Mouse (Mus musculus): Measurements from ENCODE around the gene Trim10. TPM values are rescaled to one million over a fixed set of nuclear protein-coding genes. Genes with fewer than 3 reads are reported as not detected.
"Not testable (repeated sequence)": the region's sequence is repeated elsewhere in the genome, so short reads cannot be mapped to it uniquely, and the experiment has no call there.

Trim10 gene
- total RNA-seq, 2 experiments from 2014 or later: not detected

- Histone ChIP-seq H3K27ac (no peak overlapping the region), H3K4me3 (no peak overlapping the region)
- DNase-seq: no peak
- intact Hi-C loops (cut with DNase I): no loop called here
- TF ChIP-seq CTCF (IDR thresholded peaks at IDR 0.05): no peak
Measured at GRCm38 (mm10) chr17:36869955-36870810, 809 bp downstream of the Trim10 start.

- DNase-seq: no peak
- intact Hi-C loops (cut with DNase I): no loop called here
- Histone ChIP-seq H3K27ac (no peak overlapping the region), H3K4me3 (no peak overlapping the region)
- TF ChIP-seq CTCF (IDR thresholded peaks at IDR 0.05): no peak
Measured at GRCm38 (mm10) chr17:36874636-36875035, 5.3 kb downstream of the Trim10 start.

- no peak overlapping the region for H3K4me3 ChIP-seq
- intact Hi-C loops (cut with DNase I): no loop called here
- no peak overlapping the region for H3K27ac ChIP-seq
- no peak for TF ChIP-seq CTCF (IDR thresholded peaks at IDR 0.05)
- DNase-seq: no peak
Measured at GRCm38 (mm10) chr17:36883350-36883749, 14.0 kb downstream of the Trim10 start.

- DNase-seq: no peak
- Histone ChIP-seq H3K4me3 (no peak overlapping the region), H3K27ac (no peak overlapping the region)
- TF ChIP-seq CTCF (IDR thresholded peaks at IDR 0.05): no peak
- intact Hi-C loops (cut with DNase I): no loop called here
Measured at GRCm38 (mm10) chr17:36885132-36885790, 15.9 kb downstream of the Trim10 start.

GRCm38 (mm10) chr17:36890073-36890903, 20.9 kb downstream of the Trim10 start, which contains the start of gene Trim40:
Gene Trim40, minus strand, starts transcription at chr17:36890123.
- intact Hi-C loops (cut with DNase I): no loop called here
- DNase-seq: no peak
- TF ChIP-seq CTCF (IDR thresholded peaks at IDR 0.05): no peak
- no peak within 1 kb of the TSS for H3K4me3 ChIP-seq
- H3K27ac ChIP-seq: no peak within 1 kb of the TSS

GRCm38 (mm10) chr17:36891496-36891895, 22.1 kb downstream of the Trim10 start:
- intact Hi-C loops (cut with DNase I); DNase-seq; H3K27ac ChIP-seq; H3K4me3 ChIP-seq: not testable (repeated sequence)

- Histone ChIP-seq H3K27ac (no peak overlapping the region), H3K4me3 (no peak overlapping the region)
- DNase-seq: peak; percentile 42
- intact Hi-C loops (cut with DNase I): no loop called here
- TF ChIP-seq CTCF (IDR thresholded peaks at IDR 0.05): peak; percentile 66
Measured at GRCm38 (mm10) chr17:36892362-36892761, 23.0 kb downstream of the Trim10 start.

- intact Hi-C loops (cut with DNase I): no loop called here
- DNase-seq: no peak
Measured at GRCm38 (mm10) chr17:36893387-36893786, 24.0 kb downstream of the Trim10 start.

GRCm38 (mm10) chr17:36896583-36896982, 27.2 kb downstream of the Trim10 start:
- DNase-seq: peak; percentile 20
- H3K4me3 ChIP-seq: no peak overlapping the region
- peak; percentile 72 for TF ChIP-seq CTCF (IDR thresholded peaks at IDR 0.05)
- H3K27ac ChIP-seq: no peak overlapping the region
- intact Hi-C loops (cut with DNase I): no loop called here

More at GRCm38 (mm10) chr17:36893387-36893786, 24.0 kb downstream of the Trim10 start:
- Histone ChIP-seq H3K27ac (no peak overlapping the region), H3K4me3 (no peak overlapping the region)
- no peak for TF ChIP-seq CTCF (IDR thresholded peaks at IDR 0.05)

- H3K27ac ChIP-seq: no peak overlapping the region
- H3K4me3 ChIP-seq: no peak overlapping the region
- intact Hi-C loops (cut with DNase I): no loop called here
- no peak for TF ChIP-seq CTCF (IDR thresholded peaks at IDR 0.05)
- DNase-seq: no peak
Measured at GRCm38 (mm10) chr17:36897065-36897464, 27.7 kb downstream of the Trim10 start.

- DNase-seq: no peak
- TF ChIP-seq CTCF (IDR thresholded peaks at IDR 0.05): no peak
- intact Hi-C loops (cut with DNase I): no loop called here
- Histone ChIP-seq H3K4me3 (no peak within 1 kb of the TSS), H3K27ac (no peak within 1 kb of the TSS)
Measured at GRCm38 (mm10) chr17:36897552-36898205, 28.3 kb downstream of the Trim10 start, which contains the start of gene Trim31. Gene Trim31, plus strand, starts transcription at chr17:36898118.

GRCm38 (mm10) chr17:36899376-36899775, 30.0 kb downstream of the Trim10 start:
- TF ChIP-seq CTCF (IDR thresholded peaks at IDR 0.05): no peak
- no peak for DNase-seq
- intact Hi-C loops (cut with DNase I): no loop called here
- H3K27ac ChIP-seq: no peak overlapping the region
- no peak overlapping the region for H3K4me3 ChIP-seq

Data from gastrocnemius, adult 2 months (tissue).